Mouse (Mus musculus): ENCODE results near the gene Piezo1.
A peak's percentile ranks its signal among the peaks of the same experiment; 100 is the strongest.
"Not testable (repeated sequence)": the region's sequence is repeated elsewhere in the genome, so short reads cannot be mapped to it uniquely, and the experiment has no call there.

Piezo1 gene

GRCm38 (mm10) chr8:122551265-122552051, at the start of gene Piezo1:
Gene Piezo1, minus strand, starts transcription at chr8:122551329.
- peak; percentile 93 to 96 for DNase-seq

GRCm38 (mm10) chr8:122600666-122601065, 49.5 kb upstream of the Piezo1 start:
- no peak for DNase-seq

GRCm38 (mm10) chr8:122596031-122596430, 44.9 kb upstream of the Piezo1 start:
- DNase-seq, result peak; percentile 30 to 40

GRCm38 (mm10) chr8:122593783-122594507, 42.8 kb upstream of the Piezo1 start:
- DNase-seq, result no peak

- no peak for DNase-seq
Observed at GRCm38 (mm10) chr8:122593240-122593639, 42.1 kb upstream of the Piezo1 start.

GRCm38 (mm10) chr8:122586749-122587148, 35.6 kb upstream of the Piezo1 start:
- DNase-seq, result no peak

GRCm38 (mm10) chr8:122586171-122586570, 35.0 kb upstream of the Piezo1 start:
- no peak for DNase-seq

- no peak for DNase-seq
Observed at GRCm38 (mm10) chr8:122585411-122585891, 34.3 kb upstream of the Piezo1 start.

GRCm38 (mm10) chr8:122584981-122585380, 33.9 kb upstream of the Piezo1 start:
- DNase-seq, result no peak

GRCm38 (mm10) chr8:122580926-122581325, 29.8 kb upstream of the Piezo1 start:
- no peak for DNase-seq

- DNase-seq, result no peak
Observed at GRCm38 (mm10) chr8:122579196-122579595, 28.1 kb upstream of the Piezo1 start.

GRCm38 (mm10) chr8:122577116-122577515, 26.0 kb upstream of the Piezo1 start:
- no peak for DNase-seq

- peak; percentile 96 to 97 for DNase-seq
Observed at GRCm38 (mm10) chr8:122576648-122577022, 25.5 kb upstream of the Piezo1 start, which contains the start of gene Aprt. Gene Aprt, minus strand, starts transcription at chr8:122576909.

- no peak for DNase-seq
Observed at GRCm38 (mm10) chr8:122575735-122576647, 24.9 kb upstream of the Piezo1 start.

GRCm38 (mm10) chr8:122575286-122575685, 24.2 kb upstream of the Piezo1 start:
- DNase-seq, result no peak

- no peak for DNase-seq
Observed at GRCm38 (mm10) chr8:122574667-122575251, 23.6 kb upstream of the Piezo1 start.

GRCm38 (mm10) chr8:122574264-122574663, 23.1 kb upstream of the Piezo1 start:
- no peak for DNase-seq

- DNase-seq, result no peak
Observed at GRCm38 (mm10) chr8:122573577-122573976, 22.4 kb upstream of the Piezo1 start.

GRCm38 (mm10) chr8:122573176-122573575, 22.0 kb upstream of the Piezo1 start:
- not testable (repeated sequence) for DNase-seq

GRCm38 (mm10) chr8:122572751-122573150, 21.6 kb upstream of the Piezo1 start:
- no peak for DNase-seq

- DNase-seq, result no peak
Observed at GRCm38 (mm10) chr8:122571750-122572267, 20.7 kb upstream of the Piezo1 start.

- no peak for DNase-seq
Observed at GRCm38 (mm10) chr8:122571153-122571552, 20.0 kb upstream of the Piezo1 start.
